Mouse (Mus musculus): ENCODE results near the gene Adgrl3.
A peak's percentile ranks its signal among the peaks of the same experiment; 100 is the strongest.

Gene Adgrl3

GRCm38 (mm10) chr5:81832679-81833078, 812.7 kb downstream of the Adgrl3 start:
- peak; percentile 86 for DNase-seq (ENCODE audit: low read depth, low spot score)

- no peak for DNase-seq (ENCODE audit: low read depth, low spot score)
These were observed 817.9 kb downstream of the Adgrl3 start for GRCm38 (mm10) chr5:81837860-81838259.

GRCm38 (mm10) chr5:81843798-81844197, 823.9 kb downstream of the Adgrl3 start:
- DNase-seq (ENCODE audit: low read depth, low spot score), result peak; percentile 68

- DNase-seq (ENCODE audit: low read depth, low spot score), result no peak
These were observed 850.4 kb downstream of the Adgrl3 start for GRCm38 (mm10) chr5:81870336-81870735.
